Mouse (Mus musculus): Measurements from ENCODE around the gene Gja4.
A peak's percentile ranks its signal among the peaks of the same experiment; 100 is the strongest.

The Gja4 gene

DNA sequence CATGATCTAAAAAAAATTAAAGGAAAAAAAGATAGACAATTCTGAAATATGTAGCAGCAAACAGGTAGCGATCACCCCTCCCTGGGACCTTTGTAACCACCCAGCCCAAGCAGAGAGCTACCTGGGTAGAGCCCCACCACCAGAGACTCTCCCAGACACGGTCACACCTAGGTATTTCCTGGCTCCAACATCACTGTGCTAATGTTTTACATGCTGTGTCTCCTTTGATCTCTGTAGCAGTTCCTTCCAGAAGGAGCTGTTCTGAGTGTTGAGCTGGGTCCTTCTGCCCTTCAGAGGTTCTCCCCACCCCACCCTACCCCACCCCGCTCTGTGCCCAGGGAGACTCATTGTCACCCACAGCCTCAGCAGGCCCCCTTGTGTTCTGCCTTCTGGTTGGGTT, 9.8 kb upstream of the Gja4 start:
- no peak for DNase-seq

DNA sequence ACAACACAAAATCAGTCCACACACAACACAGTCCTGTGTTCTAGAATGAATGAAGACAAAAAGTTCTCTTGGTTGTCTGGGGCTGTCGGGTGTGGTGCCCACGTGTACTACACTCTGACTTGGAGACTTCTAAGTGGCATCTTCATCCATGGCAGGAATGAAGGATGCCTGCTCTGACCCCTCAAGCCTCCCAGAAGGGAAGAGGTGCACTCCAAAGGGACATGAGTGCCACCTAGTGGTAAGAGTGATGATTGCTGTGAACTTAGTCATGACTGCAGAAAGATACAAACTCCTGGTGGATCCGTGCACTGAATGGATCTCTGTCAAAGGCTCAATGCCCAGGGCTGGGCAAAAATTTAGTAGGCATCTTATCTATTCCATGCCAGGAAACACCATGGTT, 5.8 kb upstream of the Gja4 start:
- peak in 1 of 2 experiments; percentile 80 for DNase-seq

DNA sequence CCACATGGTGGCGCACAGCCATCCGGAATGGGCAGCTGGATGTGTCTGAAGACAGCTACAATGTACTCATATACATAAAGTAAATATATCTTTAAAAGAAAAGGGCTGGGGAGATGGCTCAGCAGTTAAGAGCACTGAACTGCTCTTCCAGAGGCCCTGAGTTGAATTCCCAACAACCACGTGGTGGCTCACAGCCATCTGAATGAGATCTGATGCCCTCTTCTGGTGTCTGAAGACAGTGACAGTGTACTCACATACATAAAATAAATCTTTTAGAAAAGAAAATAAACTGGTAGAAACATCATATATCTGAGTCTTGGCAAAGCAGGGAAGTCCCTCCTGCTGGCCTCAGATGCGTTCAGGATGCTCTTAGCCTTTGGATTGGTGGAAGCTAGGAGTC, 3.3 kb upstream of the Gja4 start:
- no peak for DNase-seq

DNA sequence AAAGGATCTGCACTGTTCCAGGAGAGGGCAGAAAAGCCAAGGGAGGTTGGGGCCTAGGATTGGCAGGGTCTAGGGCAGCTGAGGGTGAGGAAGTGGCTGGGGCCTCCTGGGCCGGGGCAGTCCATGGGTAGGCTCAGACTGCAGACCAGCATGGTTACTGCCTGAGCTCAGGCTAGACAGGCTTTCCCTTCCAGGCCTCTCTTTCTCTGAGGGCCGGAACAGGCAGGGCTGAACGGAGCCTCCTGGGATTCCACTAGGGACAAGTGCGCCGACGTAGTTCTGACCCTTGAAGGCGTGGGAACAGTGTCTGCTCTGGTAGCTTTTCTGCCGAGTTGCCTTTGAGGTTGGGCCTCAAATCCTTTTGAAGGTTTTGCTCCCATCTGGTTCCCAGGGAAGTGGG, 1.9 kb upstream of the Gja4 start:
- DNase-seq, result no peak

DNA sequence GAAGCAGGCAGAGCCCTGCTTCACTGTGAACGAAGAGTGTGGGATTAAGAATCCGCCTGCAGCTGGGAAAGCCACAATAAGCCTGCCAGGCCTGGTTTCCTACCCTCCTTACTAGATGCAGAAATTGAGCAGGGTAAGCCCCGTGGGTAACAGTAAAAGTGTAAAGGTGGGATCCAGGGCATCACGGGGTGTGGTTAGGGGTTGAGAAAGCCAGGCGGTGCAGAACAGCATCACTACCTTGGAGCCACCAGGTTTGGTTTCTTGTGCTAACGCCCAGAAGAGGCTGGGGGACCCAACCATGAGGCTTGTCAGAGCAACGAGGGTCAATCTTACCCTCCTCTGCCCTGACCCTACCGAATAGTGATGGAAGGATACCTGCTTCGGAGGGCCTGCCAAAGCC, 746 bp upstream of the Gja4 start:
- no peak for DNase-seq

DNA sequence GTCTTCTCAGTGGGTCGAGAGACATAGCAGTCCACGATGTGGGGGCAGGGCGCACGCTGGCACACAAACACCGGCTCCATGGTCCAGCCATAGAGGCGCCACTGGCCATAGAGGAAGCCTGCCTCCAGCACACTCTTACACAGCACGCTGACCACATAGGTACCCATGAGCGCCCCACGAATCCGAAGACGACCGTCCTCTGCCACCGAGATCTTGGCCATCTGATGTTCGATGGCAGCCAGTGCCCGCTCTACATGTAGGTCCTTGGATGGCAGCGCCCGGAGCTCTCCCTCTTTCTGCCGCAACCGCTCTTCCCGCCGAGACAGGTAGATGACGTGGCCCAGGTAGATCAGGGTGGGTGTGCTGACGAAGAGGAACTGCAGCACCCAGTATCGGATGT, 1.5 kb downstream of the Gja4 start:
- DNase-seq, result no peak

DNA sequence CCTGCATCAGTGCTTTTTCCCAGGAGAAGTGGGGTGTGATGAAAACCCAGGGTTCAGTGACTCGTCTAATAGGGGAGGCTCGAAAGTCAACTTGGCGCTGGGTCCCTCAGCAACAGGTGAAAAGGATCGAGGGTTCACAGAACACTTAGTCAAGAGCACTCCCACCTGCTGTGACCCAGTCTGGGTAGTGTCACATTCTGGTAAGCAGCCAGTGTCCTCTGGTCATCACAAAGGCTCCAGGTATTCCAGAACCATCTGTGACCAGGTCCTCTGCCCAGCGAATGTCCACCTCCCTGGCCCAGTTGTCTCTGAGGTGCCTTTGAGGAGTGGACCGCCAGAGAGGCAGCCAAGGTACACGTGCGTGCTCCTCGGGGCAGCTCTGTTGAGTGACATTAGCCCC, 2.3 kb downstream of the Gja4 start:
- DNase-seq, result no peak

DNA sequence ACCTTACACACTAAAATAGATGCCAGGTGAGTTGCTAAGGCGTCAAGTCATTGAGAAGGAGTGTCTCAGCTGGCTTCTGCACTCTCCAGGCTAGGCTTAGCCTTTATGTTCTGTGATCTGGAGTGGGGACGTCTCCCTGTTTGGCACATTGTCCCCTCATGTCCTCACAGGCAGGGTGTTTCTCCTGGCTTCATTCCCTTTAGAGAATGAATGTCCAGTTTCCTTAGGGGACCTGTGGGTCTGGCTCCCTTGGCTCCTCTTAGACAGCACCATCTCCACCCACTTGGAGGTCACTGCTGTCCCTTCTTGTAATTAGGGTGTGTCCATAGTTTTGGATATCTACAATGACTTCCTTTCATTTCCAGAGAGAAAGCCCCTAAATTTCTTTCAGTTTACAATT, 6.9 kb downstream of the Gja4 start:
- no peak for DNase-seq

DNA sequence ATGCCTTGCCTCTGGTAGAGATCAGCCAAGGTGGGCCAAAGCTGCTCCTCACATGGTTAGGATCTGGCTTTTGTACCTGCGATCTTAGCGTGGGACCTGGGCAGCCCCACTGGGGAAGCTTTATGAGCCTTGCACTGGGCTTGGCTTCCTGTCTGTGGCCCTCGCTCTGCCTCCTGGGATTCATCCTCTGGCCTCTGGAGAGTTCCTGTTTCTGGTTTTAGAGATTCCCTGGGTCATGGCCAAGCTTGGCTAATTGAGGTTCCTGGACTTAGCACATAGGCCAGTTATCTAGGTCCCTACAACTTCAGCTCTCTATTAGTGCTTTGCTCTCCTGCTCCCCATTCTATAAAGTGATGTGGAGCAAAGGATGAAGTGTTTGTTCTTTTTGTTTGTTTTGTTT, 10.0 kb downstream of the Gja4 start:
- peak in 1 of 2 experiments; percentile 48 for DNase-seq

DNA sequence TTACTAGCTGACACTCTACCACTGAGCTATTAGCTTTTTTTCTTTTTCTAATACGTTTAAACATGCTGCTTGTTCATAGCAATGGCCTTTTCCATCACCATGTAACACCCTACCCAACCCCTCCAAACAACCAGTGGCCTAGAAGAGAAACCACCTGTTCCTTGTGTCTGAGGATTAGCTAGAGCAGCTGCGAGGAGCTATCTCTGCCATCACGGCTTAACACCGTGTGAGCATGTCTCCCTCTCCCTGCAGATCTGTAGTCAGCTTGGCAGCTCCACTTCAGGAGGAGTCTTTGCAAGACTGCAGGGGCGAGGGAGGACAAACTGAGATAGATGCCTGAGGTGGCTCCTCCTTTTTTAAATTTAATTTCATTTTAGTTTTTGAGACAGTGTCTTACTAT, 13.3 kb downstream of the Gja4 start:
- DNase-seq, result no peak

DNA sequence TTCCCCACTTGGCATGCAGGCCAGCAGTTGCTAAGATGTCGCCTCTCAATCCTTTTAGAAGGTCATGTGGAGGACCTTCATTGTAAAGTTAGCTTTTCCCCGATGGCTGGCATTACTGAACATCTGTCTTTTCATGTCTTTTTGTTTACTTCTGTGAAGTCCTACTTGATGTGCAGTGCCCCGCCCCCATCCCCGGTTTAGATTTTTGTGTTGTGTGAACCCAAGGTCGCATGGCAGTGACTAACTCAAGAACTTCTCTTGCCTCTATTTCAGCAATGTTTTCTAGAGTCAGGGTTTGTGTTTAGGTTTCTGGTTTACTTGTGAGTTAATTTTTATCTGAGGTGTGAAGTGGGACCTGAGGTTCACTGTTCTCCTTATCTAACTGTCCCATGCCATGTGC, 21.2 kb downstream of the Gja4 start:
- no peak for DNase-seq

DNA sequence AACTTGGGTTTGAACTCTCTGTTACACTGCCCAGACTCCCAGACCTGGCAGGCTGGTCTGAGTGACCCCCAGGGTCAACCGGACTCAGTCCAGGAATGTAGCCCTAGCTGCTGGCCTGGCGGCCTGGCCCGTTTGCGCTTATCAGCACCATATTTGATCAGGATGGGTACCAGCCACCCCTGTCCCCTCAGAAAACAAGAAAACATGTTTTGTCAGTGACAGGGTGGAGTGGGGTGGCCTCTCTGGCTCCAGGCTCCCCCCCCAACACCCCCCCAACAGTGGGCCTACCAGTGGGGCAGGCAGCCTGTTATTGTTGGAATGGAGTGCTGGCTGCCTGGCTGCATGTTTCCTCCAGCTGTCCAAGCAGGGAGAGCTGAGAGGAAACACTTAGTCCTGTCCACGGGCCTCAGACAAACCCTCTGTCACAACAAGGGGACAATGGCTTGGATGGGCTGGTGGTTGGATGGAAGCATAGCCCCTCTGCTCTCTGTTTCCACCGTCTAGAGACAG, 24.7 kb downstream of the Gja4 start:
- no peak for DNase-seq

DNA sequence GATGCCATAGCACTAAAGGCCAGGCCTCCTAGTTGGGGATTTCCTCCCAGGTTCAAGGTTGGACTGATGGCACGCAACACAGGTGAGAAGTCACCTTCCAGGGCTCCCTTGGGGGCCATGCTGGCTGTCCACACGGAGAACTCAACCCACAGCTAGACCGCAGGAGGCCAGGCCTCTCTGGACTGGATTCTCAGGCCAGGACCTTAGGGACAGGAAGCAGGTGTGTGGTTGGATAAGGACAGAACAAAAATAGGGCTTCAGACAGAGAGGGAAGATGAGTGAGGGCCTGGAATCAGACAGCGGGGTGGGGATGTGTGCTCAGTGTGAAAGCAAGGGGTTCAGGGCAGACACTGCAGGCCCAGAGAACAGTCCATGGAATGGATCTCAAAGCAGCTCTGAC, 26.9 kb downstream of the Gja4 start:
- no peak for DNase-seq

DNA sequence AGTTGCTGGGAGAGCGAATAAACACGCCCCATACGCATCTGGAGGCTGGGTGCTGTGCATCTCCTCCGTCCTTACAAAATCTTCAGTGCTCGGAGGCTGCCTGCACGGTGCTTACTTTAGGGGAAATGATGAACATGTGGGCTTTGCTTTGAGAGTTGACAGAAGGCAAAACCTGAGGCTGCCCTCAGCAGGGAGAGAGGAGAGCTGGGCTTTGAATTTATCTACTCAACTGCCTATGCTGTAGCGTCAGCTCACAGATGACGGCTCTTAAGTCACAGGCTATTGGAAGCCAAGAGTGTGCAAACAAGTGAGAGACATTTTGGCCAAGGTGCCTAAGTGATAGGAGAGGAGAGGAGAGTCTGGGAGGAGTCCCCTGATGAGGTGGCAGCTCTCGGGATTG, 34.6 kb downstream of the Gja4 start:
- DNase-seq, result no peak

DNA sequence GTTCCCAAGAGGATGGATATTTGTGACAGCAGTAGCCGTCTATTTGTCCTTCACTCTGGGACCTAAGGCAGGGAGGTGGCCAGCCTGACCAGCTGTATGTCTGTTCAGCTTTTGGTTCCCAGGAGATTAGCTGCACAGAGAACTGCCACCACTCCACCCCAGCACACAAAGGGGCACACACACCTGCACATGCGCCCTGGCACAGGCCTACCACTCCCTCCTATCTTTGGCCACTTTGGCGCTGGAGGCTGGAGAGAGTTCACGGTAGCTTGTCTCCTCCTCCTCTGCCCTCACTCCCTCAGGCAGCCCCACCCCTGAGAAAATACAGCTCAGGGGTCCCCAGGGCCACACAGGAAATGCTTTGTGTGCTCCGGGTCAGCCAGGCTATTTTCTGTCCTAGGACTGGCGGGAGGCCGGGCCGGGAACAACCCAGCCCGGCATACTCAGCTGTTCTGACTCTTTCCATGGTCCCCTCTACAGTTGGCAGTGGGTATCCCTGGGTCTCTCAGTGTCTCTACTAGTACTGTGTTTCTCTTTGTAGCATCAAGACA, 35.3 kb downstream of the Gja4 start:
- DNase-seq, result peak; percentile 33 to 72

DNA sequence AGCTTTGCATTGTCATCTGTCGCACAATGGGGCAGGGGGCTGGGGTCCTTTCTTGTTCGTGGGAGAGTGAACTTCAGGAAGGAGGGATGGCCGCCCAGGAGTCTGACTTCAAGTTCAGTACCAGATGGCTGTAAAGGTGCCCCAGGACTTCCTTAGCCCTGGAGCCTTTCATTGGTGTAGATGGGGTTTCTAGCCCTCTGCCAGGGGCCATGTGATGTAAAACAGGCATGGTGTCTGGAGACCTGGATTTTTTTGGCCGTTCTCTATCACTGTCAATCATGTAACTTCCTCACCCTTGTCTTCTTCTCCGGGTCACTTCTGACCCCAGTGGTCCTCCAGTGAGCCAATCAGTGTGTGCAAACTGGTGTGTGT, 49.7 kb downstream of the Gja4 start:
- no peak for DNase-seq

DNA sequence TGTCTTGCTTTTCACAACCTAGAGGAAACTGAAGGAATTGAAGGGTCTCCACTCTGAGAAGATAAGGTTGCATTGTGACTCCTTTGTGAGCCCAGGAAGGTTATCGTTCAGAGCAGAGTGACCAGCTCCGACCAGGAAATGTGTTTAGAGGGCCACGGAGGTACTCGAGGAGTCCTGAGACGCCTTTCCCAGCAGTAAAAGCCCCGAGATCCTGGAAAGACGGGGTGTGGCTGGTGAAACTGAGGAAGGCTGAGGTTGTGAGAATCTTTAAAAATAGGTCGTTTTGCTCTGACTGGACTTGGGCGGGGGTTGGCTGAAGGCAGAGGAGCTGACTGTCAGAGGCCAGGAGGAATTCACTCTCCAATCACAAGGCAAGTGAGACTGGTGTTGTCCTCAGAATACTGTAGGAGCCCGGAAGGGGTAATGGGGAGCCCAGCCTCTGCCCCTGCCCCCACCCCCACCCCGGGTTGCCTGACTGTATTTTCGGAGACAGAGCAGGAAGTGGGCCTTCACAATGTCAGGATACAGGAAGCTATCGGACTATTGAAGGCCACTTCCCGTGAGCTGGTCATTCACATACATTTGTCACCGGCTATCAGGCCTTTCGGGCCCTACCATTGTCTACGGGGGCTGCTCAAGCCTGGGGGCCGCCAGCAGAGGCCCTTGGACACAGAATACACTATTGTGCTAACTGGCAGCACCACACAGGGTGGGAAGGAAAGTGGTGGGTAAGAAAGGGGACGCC, 50.2 kb downstream of the Gja4 start:
- DNase-seq, result peak; percentile 59 to 87

DNA sequence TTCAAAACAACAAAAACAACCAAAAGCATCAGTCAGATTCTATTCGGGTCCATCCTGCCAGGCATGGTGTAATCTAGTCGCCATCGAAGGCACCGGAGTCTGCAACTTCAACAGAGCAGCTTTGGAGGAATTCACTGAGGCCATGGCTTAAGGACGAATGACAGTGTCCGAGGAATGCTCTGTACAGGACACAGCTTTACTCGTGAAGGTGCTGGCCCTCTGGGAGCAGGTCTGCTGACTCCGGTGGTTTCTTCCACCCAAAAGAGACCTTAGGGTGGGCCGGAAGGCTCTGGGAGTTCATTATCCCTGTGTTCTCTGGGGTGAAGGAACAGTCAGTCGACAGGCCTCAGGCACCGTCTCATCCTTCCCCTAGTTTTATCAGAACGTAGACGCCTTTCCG, 52.2 kb downstream of the Gja4 start:
- no peak for DNase-seq

Measured in lung, postnatal 4 days (tissue).